Mouse (Mus musculus): ENCODE results near the gene Ccdc50. TPM values are rescaled to one million over a fixed set of nuclear protein-coding genes. Genes with fewer than 3 reads are reported as not detected.

Ccdc50 gene
- polyA plus RNA-seq (2014; fragmentation: Nextera tagmentation; extraction: Ambion mirVana): 60.3 and 66.0 TPM in 2 replicates

- Histone ChIP-seq H3K4me3 (ENCODE audit: low read depth, low read length) (peak within 1 kb of the TSS; percentile 85), H3K27me3 (ENCODE audit: control insufficient read depth, insufficient read depth, low read length) (no peaks in the 10 kb centered on the region), H3K27ac (ENCODE audit: low read depth, low read length) (peak within 1 kb of the TSS; percentile 88), H3K4me1 (replicated peaks; ENCODE audit: control insufficient read depth, insufficient read depth, low read length) (peaks cover 5% of the 10 kb centered on the region; the same call in 1 of the 2 replicates), H3K4me2 (ENCODE audit: low read depth, low read length, severe bottlenecking) (peak within 1 kb of the TSS; percentile 57), H3K9ac (ENCODE audit: low read length) (peak within 1 kb of the TSS; percentile 98), H3K9me3 (ENCODE audit: control insufficient read depth, low read length) (no peaks in the 10 kb centered on the region), H3K36me3 (ENCODE audit: control insufficient read depth, insufficient read depth, low read length) (no peaks in the 10 kb centered on the region)
- DNase-seq (ENCODE audit: low spot score): peak; percentile 91
- under 1% methylated on average over 59 of the region's 69 CpGs for WGBS
- peak; percentile 97 for ATAC-seq (replicated peaks; ENCODE audit: low FRiP score)
Measured at GRCm38 (mm10) chr16:27388761-27389451, at the start of gene Ccdc50. Ccdc50 (plus strand) TSS chr16:27388869.

- no peaks in the 10 kb centered on the region for H3K36me3 ChIP-seq (ENCODE audit: control insufficient read depth, insufficient read depth, low read length)
- no peak overlapping the region for H3K27ac ChIP-seq (ENCODE audit: low read depth, low read length)
- no peak for DNase-seq (ENCODE audit: low spot score)
- no peaks in the 10 kb centered on the region for H3K4me1 ChIP-seq (replicated peaks; ENCODE audit: control insufficient read depth, insufficient read depth, low read length)
- no peaks in the 10 kb centered on the region for H3K9me3 ChIP-seq (ENCODE audit: control insufficient read depth, low read length)
- no peaks in the 10 kb centered on the region for H3K27me3 ChIP-seq (ENCODE audit: control insufficient read depth, insufficient read depth, low read length)
- no peak for ATAC-seq (replicated peaks; ENCODE audit: low FRiP score)
- WGBS: 83% methylated on average over 3 of the region's 3 CpGs
- H3K4me3 ChIP-seq (ENCODE audit: low read depth, low read length): no peak overlapping the region
- no peak overlapping the region for H3K9ac ChIP-seq (ENCODE audit: low read length)
- no peak overlapping the region for H3K4me2 ChIP-seq (ENCODE audit: low read depth, low read length, severe bottlenecking)
Measured at GRCm38 (mm10) chr16:27347521-27347920, 41.1 kb upstream of the Ccdc50 start.

GRCm38 (mm10) chr16:27348359-27348758 lies 40.3 kb upstream of the Ccdc50 start:
- H3K9me3 ChIP-seq (ENCODE audit: control insufficient read depth, low read length): no peaks in the 10 kb centered on the region
- no peaks in the 10 kb centered on the region for H3K27me3 ChIP-seq (ENCODE audit: control insufficient read depth, insufficient read depth, low read length)
- H3K9ac ChIP-seq (ENCODE audit: low read length): no peak overlapping the region
- DNase-seq (ENCODE audit: low spot score) (no peak), ATAC-seq (replicated peaks; ENCODE audit: low FRiP score) (no peak)
- H3K36me3 ChIP-seq (ENCODE audit: control insufficient read depth, insufficient read depth, low read length): no peaks in the 10 kb centered on the region
- H3K4me3 ChIP-seq (ENCODE audit: low read depth, low read length): no peak overlapping the region
- 76% methylated on average over 1 of the region's 1 CpGs for WGBS
- no peaks in the 10 kb centered on the region for H3K4me1 ChIP-seq (replicated peaks; ENCODE audit: control insufficient read depth, insufficient read depth, low read length)
- H3K4me2 ChIP-seq (ENCODE audit: low read depth, low read length, severe bottlenecking): no peak overlapping the region
- no peak overlapping the region for H3K27ac ChIP-seq (ENCODE audit: low read depth, low read length)

GRCm38 (mm10) chr16:27349235-27349634 lies 39.4 kb upstream of the Ccdc50 start:
- Histone ChIP-seq H3K27me3 (ENCODE audit: control insufficient read depth, insufficient read depth, low read length) (no peaks in the 10 kb centered on the region), H3K4me1 (replicated peaks; ENCODE audit: control insufficient read depth, insufficient read depth, low read length) (no peaks in the 10 kb centered on the region), H3K4me2 (ENCODE audit: low read depth, low read length, severe bottlenecking) (no peak overlapping the region), H3K36me3 (ENCODE audit: control insufficient read depth, insufficient read depth, low read length) (no peaks in the 10 kb centered on the region), H3K9me3 (ENCODE audit: control insufficient read depth, low read length) (no peaks in the 10 kb centered on the region), H3K27ac (ENCODE audit: low read depth, low read length) (no peak overlapping the region), H3K9ac (ENCODE audit: low read length) (no peak overlapping the region), H3K4me3 (ENCODE audit: low read depth, low read length) (no peak overlapping the region)
- DNase-seq (ENCODE audit: low spot score) (no peak), ATAC-seq (replicated peaks; ENCODE audit: low FRiP score) (no peak)
- WGBS: 92% methylated on average over 2 of the region's 2 CpGs

- no peaks in the 10 kb centered on the region for H3K9me3 ChIP-seq (ENCODE audit: control insufficient read depth, low read length)
- 90% methylated on average over 7 of the region's 7 CpGs for WGBS
- ATAC-seq (replicated peaks; ENCODE audit: low FRiP score) (no peak), DNase-seq (ENCODE audit: low spot score) (no peak)
- H3K27ac ChIP-seq (ENCODE audit: low read depth, low read length): no peak overlapping the region
- no peaks in the 10 kb centered on the region for H3K27me3 ChIP-seq (ENCODE audit: control insufficient read depth, insufficient read depth, low read length)
- no peak overlapping the region for H3K4me2 ChIP-seq (ENCODE audit: low read depth, low read length, severe bottlenecking)
- no peak overlapping the region for H3K9ac ChIP-seq (ENCODE audit: low read length)
- no peaks in the 10 kb centered on the region for H3K4me1 ChIP-seq (replicated peaks; ENCODE audit: control insufficient read depth, insufficient read depth, low read length)
- H3K36me3 ChIP-seq (ENCODE audit: control insufficient read depth, insufficient read depth, low read length): no peaks in the 10 kb centered on the region
- no peak overlapping the region for H3K4me3 ChIP-seq (ENCODE audit: low read depth, low read length)
Measured at GRCm38 (mm10) chr16:27349878-27350532, 38.7 kb upstream of the Ccdc50 start.

GRCm38 (mm10) chr16:27354464-27354863 lies 34.2 kb upstream of the Ccdc50 start:
- Histone ChIP-seq H3K27ac (ENCODE audit: low read depth, low read length) (no peak overlapping the region), H3K4me3 (ENCODE audit: low read depth, low read length) (no peak overlapping the region), H3K36me3 (ENCODE audit: control insufficient read depth, insufficient read depth, low read length) (no peaks in the 10 kb centered on the region), H3K4me2 (ENCODE audit: low read depth, low read length, severe bottlenecking) (no peak overlapping the region), H3K27me3 (ENCODE audit: control insufficient read depth, insufficient read depth, low read length) (no peaks in the 10 kb centered on the region), H3K9me3 (ENCODE audit: control insufficient read depth, low read length) (no peaks in the 10 kb centered on the region), H3K9ac (ENCODE audit: low read length) (no peak overlapping the region), H3K4me1 (replicated peaks; ENCODE audit: control insufficient read depth, insufficient read depth, low read length) (no peaks in the 10 kb centered on the region)
- 84% methylated on average over 2 of the region's 2 CpGs for WGBS
- ATAC-seq (replicated peaks; ENCODE audit: low FRiP score) (no peak), DNase-seq (ENCODE audit: low spot score) (no peak)

GRCm38 (mm10) chr16:27360059-27360458 lies 28.6 kb upstream of the Ccdc50 start:
- no peaks in the 10 kb centered on the region for H3K36me3 ChIP-seq (ENCODE audit: control insufficient read depth, insufficient read depth, low read length)
- DNase-seq (ENCODE audit: low spot score): no peak
- no peak overlapping the region for H3K27ac ChIP-seq (ENCODE audit: low read depth, low read length)
- no peaks in the 10 kb centered on the region for H3K27me3 ChIP-seq (ENCODE audit: control insufficient read depth, insufficient read depth, low read length)
- no peak overlapping the region for H3K9ac ChIP-seq (ENCODE audit: low read length)
- no peak overlapping the region for H3K4me2 ChIP-seq (ENCODE audit: low read depth, low read length, severe bottlenecking)
- H3K4me1 ChIP-seq (replicated peaks; ENCODE audit: control insufficient read depth, insufficient read depth, low read length): no peaks in the 10 kb centered on the region
- no peaks in the 10 kb centered on the region for H3K9me3 ChIP-seq (ENCODE audit: control insufficient read depth, low read length)
- ATAC-seq (replicated peaks; ENCODE audit: low FRiP score): no peak
- WGBS: 98% methylated on average over 1 of the region's 1 CpGs
- H3K4me3 ChIP-seq (ENCODE audit: low read depth, low read length): no peak overlapping the region

GRCm38 (mm10) chr16:27370191-27370590 lies 18.5 kb upstream of the Ccdc50 start, which contains the start of gene Uts2b:
Uts2b (minus strand) TSS chr16:27370239.
- no peak within 1 kb of the TSS for H3K4me3 ChIP-seq (ENCODE audit: low read depth, low read length)
- ATAC-seq (replicated peaks; ENCODE audit: low FRiP score) (no peak), DNase-seq (ENCODE audit: low spot score) (no peak)
- no peak within 1 kb of the TSS for H3K27ac ChIP-seq (ENCODE audit: low read depth, low read length)
- H3K9ac ChIP-seq (ENCODE audit: low read length): no peak within 1 kb of the TSS
- H3K9me3 ChIP-seq (ENCODE audit: control insufficient read depth, low read length): no peaks in the 10 kb centered on the region
- no peak within 1 kb of the TSS for H3K4me2 ChIP-seq (ENCODE audit: low read depth, low read length, severe bottlenecking)
- no peaks in the 10 kb centered on the region for H3K4me1 ChIP-seq (replicated peaks; ENCODE audit: control insufficient read depth, insufficient read depth, low read length)
- WGBS: 77% methylated on average over 8 of the region's 8 CpGs
- H3K27me3 ChIP-seq (ENCODE audit: control insufficient read depth, insufficient read depth, low read length): no peaks in the 10 kb centered on the region
- no peaks in the 10 kb centered on the region for H3K36me3 ChIP-seq (ENCODE audit: control insufficient read depth, insufficient read depth, low read length)

All from forebrain, embryonic 11.5 days (tissue).